Mouse (Mus musculus): Measurements from ENCODE around the gene Ears2.

The Ears2 gene

DNA sequence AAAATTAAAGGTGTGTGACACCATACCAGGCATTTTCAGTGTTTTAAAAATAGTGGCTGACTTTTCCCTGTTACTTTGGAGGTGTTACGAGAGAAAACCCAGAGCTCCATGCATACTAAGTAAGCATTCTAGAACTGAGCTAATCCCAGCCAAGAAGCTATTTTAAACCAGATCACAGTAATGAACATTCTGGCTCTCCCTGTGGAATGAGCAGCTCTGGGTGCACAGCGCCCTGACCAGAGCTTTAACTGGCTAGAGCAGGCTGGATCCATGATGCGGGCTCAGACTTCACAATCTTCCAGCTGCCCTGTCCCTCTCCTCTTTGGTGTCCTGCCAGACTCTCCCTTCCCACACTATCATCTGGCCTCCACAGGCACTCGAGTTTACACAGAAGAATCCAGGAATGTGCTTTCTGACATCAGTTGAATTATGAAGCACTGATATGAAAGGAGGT lies 21.9 kb downstream of the Ears2 start:
- no peak for DNase-seq (ENCODE audit: low spot score)

DNA sequence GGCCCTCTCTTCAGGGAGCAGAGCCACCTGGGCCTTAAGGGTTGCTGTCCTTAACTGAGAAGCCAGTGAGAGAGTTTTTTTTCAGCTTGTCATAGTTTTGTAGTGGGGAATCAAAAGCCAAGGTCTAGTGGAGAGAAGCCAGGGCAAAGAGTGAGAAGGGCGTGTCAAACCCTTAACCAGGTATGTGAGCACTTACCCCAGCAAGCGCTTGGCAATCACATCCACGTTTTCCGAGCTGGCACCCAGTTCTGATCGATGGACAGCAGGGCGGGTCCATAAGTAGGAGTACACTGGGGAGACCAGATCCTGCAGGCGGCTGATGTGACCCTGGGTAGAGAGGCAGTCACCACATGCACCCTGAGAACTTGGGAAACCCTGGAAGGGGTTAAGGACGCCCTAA lies 23.0 kb downstream of the Ears2 start:
- DNase-seq (ENCODE audit: low spot score): no peak

DNA sequence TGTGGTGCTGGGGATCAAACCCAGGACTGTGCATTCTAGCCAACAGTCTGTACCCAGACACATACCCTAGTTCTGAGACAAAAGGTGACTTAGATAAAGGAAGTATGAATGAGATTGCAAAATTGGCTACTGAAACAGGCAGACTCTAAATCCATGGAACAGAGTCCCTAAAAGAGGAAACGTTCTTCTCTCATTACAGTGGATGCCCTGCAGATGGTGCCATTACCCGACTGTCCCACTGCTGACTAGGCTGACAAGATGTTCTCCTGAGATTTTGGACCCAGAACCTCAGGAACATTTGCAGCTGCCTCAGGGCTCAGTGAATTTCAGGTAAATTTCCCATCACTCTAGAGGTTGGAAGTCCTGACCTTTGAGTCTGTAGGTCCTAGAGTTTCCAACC lies 32.7 kb downstream of the Ears2 start:
- peak; percentile 49 for DNase-seq (ENCODE audit: low spot score)

DNA sequence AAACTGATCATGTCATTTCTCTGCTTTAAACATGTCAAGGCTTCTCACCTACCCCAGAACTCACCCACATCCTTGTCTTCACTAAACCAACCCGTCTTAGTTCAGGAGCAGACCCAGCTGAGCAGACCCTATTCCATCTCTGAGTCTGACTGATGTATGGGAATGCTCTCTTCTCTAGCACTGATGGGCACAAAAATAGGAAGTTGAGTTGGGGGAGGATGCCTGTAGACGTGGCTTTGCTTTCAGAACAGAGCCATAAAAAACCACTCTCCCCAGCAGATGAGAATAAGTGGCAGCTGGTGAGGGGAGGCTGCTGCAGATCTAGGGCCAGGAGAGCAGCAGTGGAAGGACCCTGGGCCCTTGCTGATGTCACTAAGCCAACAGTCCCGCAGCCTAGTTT lies 33.7 kb downstream of the Ears2 start:
- DNase-seq (ENCODE audit: low spot score): no peak

DNA sequence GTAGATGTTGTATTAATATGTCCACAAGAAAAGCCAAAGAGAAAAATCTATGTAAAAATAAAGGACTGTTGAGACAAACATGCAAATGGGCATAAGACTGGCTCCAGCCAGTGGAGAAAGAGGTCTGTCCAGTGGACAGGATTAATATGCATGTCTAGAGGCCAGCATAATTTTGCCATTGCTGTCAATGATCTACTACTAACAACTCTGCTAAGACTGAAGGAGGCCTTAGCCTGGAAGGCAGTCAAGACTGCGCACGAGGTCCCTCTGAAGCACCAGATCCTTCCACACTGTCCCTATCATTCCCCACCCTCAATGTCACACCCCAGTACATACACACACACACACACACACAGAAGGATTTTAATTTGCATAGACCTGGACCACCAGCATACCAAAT lies 44.9 kb downstream of the Ears2 start:
- no peak for DNase-seq (ENCODE audit: low spot score)

DNA sequence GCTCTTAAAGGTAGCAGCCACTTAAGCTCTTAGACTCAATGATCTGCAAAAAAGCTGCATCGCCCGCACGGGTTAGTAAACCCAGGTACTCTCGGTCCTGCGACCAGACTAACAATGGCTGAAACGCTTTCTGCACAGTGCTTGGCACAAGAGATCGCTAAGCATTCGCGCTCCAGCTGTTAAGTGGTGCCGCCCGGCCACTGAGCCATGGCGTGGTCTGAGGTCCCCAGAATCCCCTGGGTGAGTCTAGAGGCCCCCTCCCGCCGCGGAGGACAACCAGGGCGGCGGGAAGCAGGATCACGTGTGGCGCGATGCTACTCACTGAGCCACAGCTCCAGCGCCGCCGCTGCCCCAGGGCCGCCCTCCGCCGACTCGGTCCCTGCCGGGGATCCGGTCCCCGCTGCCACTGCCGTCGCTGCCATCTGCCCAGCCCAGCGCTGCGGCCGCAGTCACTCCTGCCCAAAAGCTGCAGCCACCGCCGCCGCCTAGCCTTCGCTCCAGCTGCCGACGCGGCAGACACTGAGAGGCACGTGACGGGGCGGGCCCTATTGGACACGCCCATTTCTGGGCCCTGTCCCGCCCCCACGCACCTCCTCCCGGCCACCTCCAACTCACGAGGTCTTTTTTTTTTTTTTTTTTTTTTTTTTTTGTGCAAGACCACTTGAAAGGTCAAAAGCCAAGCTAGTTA lies 46.3 kb downstream of the Ears2 start, which contains the start of gene Gga2:
TSS of gene Gga2 (minus strand) at position 556 of the 688 bp plus-strand sequence.
- peak; percentile 80 for DNase-seq (ENCODE audit: low spot score)

DNA sequence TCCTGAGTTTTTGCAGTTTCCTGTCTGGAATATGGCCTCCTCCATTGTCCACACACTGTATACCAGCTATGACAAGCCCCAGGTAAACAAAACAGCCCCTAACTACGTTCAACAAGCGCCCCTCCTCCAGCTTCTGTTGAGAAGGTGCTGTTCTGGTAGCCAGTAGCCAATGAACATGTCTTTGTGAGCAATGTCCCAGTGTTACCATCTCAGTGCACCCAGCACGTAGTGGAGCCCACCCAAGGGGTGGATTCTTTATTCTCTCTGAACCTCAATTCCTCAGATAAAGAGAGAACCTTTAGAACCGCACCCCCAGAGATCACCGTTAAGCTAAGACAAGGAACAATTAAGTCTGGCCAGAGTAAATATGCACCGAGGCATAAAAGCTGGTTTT lies 46.8 kb downstream of the Ears2 start:
- peak; percentile 10 for DNase-seq (ENCODE audit: low spot score)

DNA sequence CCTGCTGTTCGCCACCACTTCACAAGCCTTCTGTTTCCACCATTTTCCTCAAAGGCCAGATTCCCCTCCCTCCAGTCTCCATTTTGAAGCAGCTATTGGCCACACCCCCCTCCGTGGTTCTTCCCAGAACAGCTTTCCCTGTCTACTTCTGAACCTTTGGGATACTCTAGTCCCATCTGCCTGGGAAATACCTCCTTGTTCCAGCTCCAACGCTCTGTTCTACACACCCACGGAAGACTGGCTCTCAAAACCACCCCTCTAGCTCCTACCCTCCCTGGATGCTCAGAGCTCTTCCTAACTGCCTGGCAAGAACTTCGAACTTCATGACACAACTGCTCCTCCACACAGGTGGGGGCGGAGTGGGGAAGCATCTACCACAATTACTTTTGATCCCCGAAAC lies 48.1 kb downstream of the Ears2 start:
- no peak for DNase-seq (ENCODE audit: low spot score)

DNA sequence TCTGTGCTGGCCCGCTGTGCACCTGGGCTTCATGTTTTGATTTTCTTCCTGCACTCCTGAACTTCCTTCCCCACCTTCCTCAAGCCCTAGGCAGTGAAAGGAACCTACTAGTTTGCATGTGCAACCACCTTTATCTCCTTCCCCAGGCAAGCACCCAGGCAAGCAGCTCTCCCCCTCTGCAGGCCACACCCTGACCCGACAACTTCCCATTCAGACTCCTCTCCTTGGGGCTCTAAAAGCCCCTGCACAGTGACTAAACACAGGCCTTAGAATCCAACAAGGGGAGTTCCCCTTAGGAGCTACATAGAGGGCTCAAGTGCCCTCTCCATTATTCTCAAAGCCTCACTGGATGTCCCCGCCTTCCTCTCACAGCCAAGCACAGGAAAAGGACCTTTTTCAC lies 48.8 kb downstream of the Ears2 start:
- no peak for DNase-seq (ENCODE audit: low spot score)

DNA sequence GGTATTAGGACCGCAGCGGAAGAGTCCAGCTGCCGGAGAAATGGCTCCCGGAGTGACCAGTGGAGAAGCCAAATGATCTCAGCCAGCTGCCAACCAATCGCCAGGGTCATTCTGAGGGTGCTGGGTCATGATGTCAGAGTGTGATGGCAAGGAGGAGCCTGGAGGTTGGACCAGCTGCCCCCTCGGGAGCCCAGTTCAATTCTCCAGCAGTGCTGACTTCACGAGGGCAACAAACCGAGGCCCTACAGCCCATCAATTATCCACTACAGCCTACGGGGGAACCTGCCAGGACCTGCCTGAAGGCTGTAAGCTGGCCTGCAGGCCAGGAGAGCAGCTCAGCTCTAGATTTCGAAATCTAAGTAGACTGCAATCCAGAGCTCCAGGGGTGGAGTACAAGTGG lies 51.3 kb downstream of the Ears2 start:
- DNase-seq (ENCODE audit: low spot score): peak; percentile 86

DNA sequence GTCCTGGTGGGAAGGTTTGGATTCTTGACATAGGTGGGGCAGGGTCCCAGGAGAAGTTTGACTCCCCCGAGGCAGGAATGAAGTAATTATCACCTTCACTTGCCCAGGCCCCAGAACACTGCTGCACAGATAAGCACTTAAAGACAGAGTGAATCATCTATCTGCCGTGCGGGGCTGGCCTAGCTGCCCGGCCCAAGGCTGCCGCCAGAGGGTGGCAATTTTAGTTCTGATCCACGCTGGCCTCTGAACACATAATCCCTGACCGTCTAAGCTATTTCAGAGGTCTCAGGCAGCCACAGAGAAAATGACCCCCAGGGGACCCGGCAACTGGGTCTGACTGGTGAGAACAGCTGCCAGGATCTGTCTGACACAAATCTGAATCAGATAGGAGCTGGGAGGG lies 52.0 kb downstream of the Ears2 start:
- peak; percentile 67 for DNase-seq (ENCODE audit: low spot score)

DNA sequence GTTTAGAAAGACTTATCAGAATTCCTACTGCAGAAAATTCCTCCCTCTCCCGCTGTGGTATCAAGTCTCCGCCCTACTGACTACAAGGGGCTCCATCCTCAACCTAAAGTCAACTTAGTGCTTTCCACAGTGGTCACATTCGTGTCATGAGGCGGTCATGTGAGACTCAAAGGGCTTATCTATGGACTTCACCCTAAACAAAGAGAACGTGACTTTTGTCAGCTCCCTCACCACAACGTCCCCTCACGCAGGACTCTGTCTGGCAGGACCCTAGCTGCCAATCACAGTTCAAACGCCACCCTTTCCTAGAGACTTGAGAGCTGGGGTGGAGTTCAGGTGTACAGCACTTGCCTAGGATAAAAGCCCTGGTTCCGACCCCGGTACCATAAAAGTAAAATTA lies 54.1 kb downstream of the Ears2 start:
- no peak for DNase-seq (ENCODE audit: low spot score)

DNA sequence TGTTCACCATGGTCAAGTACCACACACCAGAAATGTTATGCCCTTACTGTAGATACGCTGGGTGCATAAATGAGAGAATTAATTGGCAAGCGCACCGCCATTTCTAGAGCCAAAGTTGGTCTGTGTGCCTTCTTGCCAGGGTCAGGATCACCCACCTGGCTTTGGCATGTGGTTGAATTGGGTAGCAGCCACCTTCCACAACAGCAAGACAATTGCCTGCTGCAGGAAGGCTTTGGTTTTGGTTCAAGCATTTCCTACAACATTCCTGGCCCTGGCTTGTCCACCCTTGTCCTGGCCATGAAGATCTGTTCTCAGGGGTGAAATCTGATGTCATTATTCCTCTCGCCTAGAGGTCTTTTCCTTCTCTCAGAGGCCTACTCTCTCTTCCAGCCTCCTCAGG lies 54.7 kb downstream of the Ears2 start:
- no peak for DNase-seq (ENCODE audit: low spot score)

DNA sequence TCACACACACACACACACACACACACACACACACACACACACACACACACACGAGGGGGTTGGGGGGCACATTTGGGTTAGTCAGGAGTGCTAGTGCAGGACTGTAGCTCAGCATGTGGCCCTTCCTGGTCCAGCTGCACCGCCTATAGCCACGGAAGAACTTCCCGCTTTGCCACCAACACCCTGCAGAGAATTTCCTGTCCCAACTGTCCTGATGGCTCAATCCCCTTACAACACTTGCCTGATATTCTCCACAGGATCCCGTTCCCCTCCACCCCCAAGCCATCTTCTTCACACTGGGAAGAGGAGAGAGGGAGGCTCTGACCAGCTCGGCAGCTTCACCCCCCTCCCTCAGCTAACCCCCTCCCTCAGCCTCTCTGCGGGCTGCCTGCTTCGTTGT lies 66.7 kb downstream of the Ears2 start:
- DNase-seq (ENCODE audit: low spot score): no peak

DNA sequence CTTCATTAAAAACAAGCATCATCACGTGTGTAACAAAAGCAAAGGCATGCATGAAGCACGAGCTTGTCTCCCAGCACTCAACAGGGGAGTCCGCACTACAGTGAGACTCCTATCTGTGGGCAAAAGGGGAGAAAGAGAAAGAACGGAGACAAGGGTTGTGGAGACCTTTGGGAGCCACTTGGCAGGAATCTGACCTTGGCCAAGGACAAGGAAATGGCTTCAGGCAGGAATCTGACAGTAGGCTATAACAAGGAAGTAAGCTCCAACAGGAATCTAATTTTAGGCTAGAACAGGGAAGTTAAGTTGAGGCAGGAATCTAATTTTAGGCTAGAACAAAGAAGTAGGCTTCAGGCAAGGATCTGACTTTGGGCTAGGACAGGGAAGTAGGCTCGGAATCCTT lies 71.1 kb downstream of the Ears2 start:
- DNase-seq (ENCODE audit: low spot score): no peak

Data from adipocyte (in vitro differentiated cells).